Mouse (Mus musculus) B cell, adult 2 months (primary cell): ENCODE results near the gene Itga9.

Source experiments
- DNase-seq, 2 experiments: peaks; one replicate each; pipeline ENCODE4 v3.0.0; 2022

Gene Itga9

DNA sequence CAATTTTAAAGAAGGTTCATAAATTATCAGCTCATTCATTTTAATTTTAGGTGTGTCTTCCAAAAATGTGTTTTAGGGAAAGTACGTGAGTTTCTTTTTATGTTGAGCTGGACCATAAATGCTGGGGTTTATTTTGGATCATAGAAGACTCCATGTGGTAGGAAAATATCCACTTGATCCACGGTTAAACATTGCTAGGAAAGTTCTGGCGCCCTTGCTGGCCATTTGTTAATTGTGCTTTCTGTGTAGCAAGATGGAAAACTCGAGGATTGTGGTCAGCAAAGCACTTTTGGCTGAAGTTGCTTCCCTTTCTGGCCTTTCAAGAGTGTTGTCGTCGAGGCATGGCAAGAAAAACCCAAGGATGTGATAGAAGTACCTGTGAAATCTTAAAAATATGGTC, 179.3 kb downstream of the Itga9 start:
- DNase-seq = no peak

- DNase-seq = no peak
Observed at GRCm38 (mm10) chr9:118788869-118789281, 182.4 kb downstream of the Itga9 start.

DNA sequence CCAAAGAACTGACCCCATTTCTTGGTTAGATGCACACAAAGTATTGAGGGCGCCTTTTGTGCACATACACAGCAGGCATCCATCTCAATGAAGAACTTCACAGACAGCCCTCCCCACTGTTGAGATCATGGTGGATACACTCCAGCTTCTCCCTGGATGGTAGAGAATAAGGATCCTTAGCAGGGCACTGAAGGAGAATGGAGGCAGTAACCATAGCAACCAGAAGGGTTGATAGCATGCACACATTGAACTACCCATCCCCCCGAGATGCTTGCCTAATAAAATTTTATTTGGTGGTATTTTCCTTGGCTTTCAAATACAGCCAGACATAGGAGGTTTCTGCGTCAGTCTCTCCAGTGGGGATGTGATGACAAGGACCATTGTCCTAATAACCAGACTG, 184.7 kb downstream of the Itga9 start:
- DNase-seq = no peak

GRCm38 (mm10) chr9:118793151-118793785, 186.8 kb downstream of the Itga9 start:
- DNase-seq = no peak

DNA sequence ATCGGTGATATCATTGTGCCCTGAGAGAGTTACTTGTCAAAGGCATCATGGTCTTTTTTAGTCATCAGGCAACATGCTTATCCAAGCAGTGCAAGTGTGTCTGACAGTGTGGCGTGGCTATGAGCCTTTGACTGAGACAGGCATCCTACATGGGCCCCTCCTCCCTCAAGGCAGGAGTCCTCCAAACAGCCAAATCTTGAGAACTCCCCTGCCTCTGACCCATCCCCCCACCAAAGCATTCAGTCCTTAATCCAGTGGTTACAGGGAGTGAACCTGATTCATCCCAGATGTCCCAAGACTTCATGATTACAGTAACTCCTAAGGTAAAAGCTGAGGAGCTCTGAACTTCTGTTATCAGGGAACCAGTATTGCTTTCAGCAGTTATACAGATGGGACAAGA, 188.2 kb downstream of the Itga9 start:
- DNase-seq = no peak

DNA sequence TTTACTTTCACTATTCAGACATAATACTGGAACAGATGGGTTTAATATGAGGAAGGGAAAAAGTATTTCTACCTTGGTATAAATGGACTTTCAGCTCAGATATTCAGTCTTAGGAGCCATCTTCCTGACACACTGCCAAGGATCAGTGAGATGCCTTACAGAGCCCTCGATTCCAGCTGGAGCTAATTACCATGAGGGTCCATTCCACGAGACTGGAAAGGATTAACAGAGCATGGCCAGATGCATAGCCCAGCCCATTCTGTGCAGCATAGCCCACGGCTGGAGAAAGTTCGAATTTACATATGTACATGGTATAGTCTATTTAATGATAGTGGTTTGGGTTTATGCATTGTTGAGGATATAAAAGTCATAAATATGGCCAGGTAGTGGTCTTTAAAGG, 188.8 kb downstream of the Itga9 start:
- no peak for DNase-seq

DNA sequence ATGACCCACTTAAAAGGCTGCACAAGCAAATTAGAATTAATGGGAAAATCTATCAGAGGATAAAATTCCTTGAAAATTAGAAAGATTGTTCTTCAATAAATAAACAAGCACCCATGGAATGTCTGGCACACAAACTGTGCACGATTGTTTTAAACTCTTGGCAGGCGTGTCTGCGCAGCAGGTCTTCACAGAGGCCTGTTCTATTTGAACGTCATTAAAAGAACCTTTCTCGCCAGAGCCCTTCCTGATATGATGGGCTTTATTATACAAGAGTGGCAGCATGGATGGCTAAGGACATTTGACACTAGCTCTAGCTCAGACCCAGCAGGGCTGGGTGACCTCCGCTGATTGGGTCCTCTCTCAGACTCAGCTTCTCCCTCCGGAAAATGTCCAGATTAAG, 192.6 kb downstream of the Itga9 start:
- DNase-seq = no peak

- no peak for DNase-seq
Observed at GRCm38 (mm10) chr9:118801176-118801909, 194.9 kb downstream of the Itga9 start.

- no peak for DNase-seq
Observed at GRCm38 (mm10) chr9:118801910-118802287, 195.4 kb downstream of the Itga9 start.

- no peak for DNase-seq
Observed at GRCm38 (mm10) chr9:118802380-118802779, 195.9 kb downstream of the Itga9 start.

DNA sequence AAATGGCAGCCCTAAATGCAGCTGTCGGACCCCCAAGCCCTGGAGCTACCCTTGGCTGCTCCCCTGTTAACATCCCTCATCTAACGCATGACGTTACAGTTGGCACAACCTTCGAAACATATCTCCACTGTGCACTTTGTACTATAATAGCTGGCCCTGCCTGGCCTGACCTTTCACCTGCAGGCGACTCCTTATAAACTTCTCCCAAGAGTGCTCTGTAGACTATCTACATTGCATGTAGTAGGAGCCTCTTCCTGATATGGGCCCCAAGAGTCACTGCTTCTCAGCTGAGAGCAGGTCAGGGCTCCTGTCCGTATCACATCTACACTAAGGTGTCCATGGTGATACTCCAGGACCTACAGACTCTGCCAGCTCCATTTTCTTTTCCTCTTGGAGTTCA, 199.2 kb downstream of the Itga9 start:
- no peak for DNase-seq

- DNase-seq = no peak
Observed at GRCm38 (mm10) chr9:118807669-118808068, 201.2 kb downstream of the Itga9 start.

GRCm38 (mm10) chr9:118812221-118812620, 205.7 kb downstream of the Itga9 start:
- no peak for DNase-seq

DNA sequence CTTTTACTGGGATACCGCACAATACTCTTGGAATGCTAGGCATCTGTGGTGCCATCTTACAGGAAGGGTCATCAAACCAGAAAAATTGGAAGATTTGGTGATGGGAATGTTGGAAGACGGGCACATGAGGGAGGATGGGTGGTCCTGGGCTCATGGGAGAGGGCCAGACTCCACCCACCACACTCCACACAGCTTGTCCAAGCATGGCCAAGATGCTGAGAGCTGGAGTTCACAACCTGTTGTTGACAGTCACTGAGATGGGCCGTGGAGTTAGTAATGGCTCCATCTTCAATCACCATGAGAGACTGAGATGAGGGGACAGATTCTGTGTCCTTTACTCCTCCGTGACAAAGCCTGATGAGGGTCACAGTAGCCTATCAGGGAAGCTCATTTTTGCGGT, 207.0 kb downstream of the Itga9 start:
- DNase-seq = no peak

- no peak for DNase-seq
Observed at GRCm38 (mm10) chr9:118814056-118814455, 207.6 kb downstream of the Itga9 start.

- no peak for DNase-seq
Observed at GRCm38 (mm10) chr9:118814461-118814860, 208.0 kb downstream of the Itga9 start.

- DNase-seq = peak in 1 of 2 experiments; percentile 4
Observed at GRCm38 (mm10) chr9:118815543-118815942, 209.1 kb downstream of the Itga9 start.

DNA sequence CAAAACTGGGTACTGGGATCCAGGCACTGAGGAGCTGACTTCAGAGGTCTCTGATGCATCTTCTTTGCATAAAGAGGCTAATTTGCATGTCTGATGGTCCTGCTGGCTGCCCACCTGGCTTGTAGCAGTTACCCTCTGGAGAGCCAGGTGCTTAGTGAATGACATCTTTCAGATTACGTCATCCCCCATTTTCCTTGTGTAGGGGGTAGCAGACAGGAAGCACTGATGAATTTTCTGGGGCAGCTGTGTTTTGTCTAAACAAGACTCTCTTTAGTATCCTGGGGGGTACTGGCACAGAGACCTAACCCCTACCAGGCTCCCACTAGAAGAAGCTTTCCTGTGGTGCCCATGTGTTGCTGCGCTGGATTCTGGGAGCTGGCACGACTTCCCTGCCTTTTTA, 212.0 kb downstream of the Itga9 start:
- no peak for DNase-seq

GRCm38 (mm10) chr9:118821220-118822185, 215.0 kb downstream of the Itga9 start:
- peak; percentile 58 to 61 for DNase-seq

DNA sequence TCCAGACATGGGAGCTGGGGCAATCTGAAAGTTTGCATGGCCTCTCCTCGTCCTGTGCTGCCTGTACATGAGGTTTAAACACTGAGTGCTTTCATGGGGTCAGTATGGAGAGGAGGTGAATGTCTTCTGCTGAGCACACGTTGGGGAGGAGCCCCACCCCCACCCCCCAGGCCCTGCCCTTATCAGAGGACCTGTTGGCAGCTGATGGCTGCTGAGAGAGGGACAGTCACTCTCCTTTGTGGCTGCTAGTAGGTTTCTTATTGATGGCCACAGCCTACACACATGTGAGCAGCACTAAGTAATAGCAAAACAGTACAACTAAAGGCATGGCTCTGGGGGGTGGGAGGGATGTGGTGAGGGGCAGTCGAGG, 215.7 kb downstream of the Itga9 start:
- no peak for DNase-seq

- no peak for DNase-seq
Observed at GRCm38 (mm10) chr9:118822581-118822980, 216.1 kb downstream of the Itga9 start.

DNA sequence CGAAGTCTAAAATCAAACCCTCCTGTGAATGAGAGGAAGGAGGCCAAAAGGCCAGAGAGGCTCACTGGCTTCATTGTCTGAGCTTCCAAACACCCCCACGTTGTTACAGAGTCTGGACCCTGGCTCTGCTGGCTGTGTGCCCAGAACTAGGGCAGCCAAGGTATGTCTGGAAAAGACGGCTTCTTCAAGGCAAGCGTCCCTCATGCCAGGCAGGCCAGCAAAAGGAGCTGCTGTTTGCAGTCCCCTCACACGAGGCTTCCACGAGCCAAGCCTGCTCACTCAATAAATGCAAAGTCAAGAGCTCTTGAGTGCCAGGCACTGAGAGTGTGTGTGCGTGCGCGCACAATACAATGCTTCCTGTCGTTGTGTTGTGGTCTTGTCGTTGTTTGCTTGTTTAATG, 224.6 kb downstream of the Itga9 start:
- DNase-seq = no peak

DNA sequence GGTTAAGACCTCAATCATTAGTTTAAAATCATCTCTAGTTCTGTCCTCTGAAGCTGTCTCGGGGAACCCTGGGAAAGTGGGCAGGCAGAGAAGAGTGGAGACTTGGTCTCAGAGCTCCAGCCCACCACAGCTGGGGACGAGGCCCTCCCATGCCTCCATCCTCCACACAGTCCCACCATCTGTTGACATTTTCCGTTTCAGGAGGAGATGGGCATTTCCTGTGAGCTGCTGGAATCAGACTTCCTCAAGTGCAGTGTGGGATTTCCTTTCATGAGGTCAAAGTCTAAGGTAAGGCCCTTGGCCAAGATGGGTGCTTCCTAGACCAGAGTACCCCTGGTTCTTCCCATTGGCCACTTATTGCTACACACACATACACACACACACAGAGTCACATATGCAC, 226.0 kb downstream of the Itga9 start:
- no peak for DNase-seq

DNA sequence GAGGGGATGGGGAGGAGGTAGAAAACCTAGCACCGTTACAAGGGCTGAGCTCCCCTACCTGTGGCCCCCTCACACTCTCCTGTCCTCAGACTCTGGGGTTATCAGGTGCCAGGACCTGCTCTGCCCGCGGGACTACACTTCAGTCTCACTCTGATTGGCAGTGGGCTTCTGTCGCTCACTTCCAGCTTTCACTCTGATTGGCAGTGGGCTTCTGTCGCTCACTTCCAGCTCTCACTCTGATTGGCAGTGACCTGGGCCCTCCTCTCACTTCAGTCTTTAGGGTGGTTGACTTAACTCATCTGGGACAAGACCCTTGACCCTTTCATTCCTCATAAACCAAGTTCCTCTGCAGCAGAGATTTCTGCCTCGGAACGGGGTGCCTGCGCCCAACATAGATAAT, 226.9 kb downstream of the Itga9 start:
- no peak for DNase-seq
